Mouse (Mus musculus): ENCODE measurements around the gene Ttc28. TPM values are rescaled to one million over a fixed set of nuclear protein-coding genes. Genes with fewer than 3 reads are reported as not detected.

Ttc28 gene
- polyA plus RNA-seq, 1 experiment: 7.4 TPM

DNA sequence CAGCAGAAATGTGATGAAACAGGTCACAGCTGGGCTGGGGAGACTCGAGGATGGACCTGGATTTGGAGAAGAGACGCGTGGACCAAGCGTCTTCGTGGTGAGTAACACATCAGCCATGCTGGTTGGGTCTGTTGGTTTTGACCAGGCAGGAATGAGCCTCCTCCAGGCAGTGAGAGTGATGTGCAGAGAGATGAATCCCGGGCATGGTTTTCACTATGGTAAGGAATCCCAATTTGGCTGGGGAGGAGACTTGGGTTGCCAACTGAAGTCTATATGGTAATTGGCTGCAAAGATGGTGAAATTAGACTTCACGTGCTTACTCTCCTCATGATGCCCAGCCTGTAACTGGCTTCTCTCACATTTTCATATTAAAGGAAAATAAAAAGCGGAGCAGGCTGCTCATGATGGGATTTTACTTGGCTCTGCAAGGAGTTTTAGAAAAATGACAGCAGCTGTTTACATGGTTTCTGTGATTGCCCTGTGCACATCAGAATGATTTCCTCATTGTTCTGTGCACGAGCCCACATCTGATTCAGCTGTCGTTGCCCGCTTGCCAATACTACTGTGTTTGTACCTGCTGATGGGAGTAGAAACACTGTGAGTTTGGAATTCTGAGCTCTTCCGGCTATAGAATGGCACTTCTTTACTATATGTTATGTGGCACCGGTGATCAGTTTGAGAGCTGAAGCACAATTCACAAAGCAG lies 117.4 kb downstream of the Ttc28 start:
- Histone ChIP-seq H3K27ac (ENCODE audit: control insufficient read depth, insufficient read depth, low read depth, low read length, poor library complexity) (no peak overlapping the region), H3K4me1 (ENCODE audit: control insufficient read depth, insufficient read depth, low read length) (no peaks in the 10 kb centered on the region), H3K4me3 (replicated peaks; ENCODE audit: control insufficient read depth, low read depth, low read length) (no peak overlapping the region)
- 84% methylated on average over 13 of the region's 13 CpGs for WGBS
- TF ChIP-seq POLR2A (IDR thresholded peaks at IDR 0.05; ENCODE audit: borderline replicate concordance, control insufficient read depth, low read depth, low read length) (no peak), CTCF (IDR thresholded peaks at IDR 0.05; ENCODE audit: control insufficient read depth, insufficient read depth, low read length) (no peak)

DNA sequence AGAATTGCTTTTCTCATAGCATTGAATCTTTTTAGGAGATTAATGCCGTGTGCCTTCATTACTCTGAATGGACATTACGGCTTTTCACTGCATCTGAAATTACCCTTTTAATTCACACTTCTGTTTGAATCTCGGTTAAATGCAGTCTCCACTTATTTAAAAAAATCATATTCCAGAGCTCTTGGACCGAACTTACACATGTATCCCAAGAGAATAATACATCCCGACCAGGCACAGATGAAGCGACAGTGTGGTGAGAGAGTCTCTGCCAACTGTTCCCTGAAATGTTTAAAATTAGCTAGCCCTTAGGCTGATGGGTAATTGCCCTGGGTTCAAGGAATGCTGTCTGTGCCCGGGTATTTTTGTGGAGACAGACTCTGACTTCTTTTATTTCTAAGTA lies 118.1 kb downstream of the Ttc28 start:
- H3K27ac ChIP-seq (ENCODE audit: control insufficient read depth, insufficient read depth, low read depth, low read length, poor library complexity): no peak overlapping the region
- no peak overlapping the region for H3K4me3 ChIP-seq (replicated peaks; ENCODE audit: control insufficient read depth, low read depth, low read length)
- H3K4me1 ChIP-seq (ENCODE audit: control insufficient read depth, insufficient read depth, low read length): no peaks in the 10 kb centered on the region
- TF ChIP-seq CTCF (IDR thresholded peaks at IDR 0.05; ENCODE audit: control insufficient read depth, insufficient read depth, low read length): no peak
- no peak for TF ChIP-seq POLR2A (IDR thresholded peaks at IDR 0.05; ENCODE audit: borderline replicate concordance, control insufficient read depth, low read depth, low read length)
- WGBS: 79% methylated on average over 7 of the region's 7 CpGs

DNA sequence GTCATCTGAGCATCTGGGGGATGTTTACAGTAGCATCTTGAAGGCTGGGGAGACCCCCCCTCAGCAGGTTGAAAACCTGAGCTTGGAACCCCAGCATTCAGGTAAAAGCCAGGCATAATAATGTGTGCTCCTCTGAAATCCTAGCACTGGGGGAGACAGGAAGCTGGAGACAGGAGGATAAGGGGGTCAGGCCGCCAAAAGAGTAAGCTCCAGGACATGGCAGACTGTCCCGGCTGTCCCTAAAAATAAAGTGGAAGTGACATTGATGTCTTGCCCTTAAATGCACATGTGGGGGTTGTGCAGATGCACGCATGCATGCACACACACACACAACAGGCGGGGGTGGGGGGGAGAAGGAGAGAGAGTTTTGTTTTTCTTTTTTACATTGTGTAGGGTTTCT lies 118.7 kb downstream of the Ttc28 start:
- H3K4me3 ChIP-seq (replicated peaks; ENCODE audit: control insufficient read depth, low read depth, low read length): no peak overlapping the region
- H3K27ac ChIP-seq (ENCODE audit: control insufficient read depth, insufficient read depth, low read depth, low read length, poor library complexity): no peak overlapping the region
- TF ChIP-seq POLR2A (IDR thresholded peaks at IDR 0.05; ENCODE audit: borderline replicate concordance, control insufficient read depth, low read depth, low read length): no peak
- no peak for TF ChIP-seq CTCF (IDR thresholded peaks at IDR 0.05; ENCODE audit: control insufficient read depth, insufficient read depth, low read length)
- H3K4me1 ChIP-seq (ENCODE audit: control insufficient read depth, insufficient read depth, low read length): no peaks in the 10 kb centered on the region
- 74% methylated on average over 4 of the region's 4 CpGs for WGBS

DNA sequence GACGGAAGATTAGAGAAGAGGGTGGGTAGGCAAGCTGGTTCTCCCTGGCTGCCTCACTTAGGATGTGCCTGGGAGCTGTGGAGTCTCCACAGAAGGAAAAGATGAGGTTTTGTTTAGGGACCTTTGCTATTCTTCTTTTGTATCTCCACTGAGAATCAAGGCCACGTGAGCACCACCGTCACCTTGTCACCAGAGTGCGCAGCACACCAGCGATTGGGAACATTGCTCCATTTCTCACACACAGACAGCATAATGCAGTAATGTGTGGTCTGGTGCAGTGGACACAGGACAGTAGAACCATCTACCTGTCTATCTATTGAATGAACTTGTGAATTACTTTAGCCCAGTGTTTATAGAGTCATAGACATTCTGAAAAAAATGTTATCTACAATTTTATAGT lies 121.3 kb downstream of the Ttc28 start:
- WGBS: 80% methylated on average over 5 of the region's 5 CpGs
- Histone ChIP-seq H3K27ac (ENCODE audit: control insufficient read depth, insufficient read depth, low read depth, low read length, poor library complexity) (no peak overlapping the region), H3K4me1 (ENCODE audit: control insufficient read depth, insufficient read depth, low read length) (no peaks in the 10 kb centered on the region), H3K4me3 (replicated peaks; ENCODE audit: control insufficient read depth, low read depth, low read length) (no peak overlapping the region)
- TF ChIP-seq CTCF (IDR thresholded peaks at IDR 0.05; ENCODE audit: control insufficient read depth, insufficient read depth, low read length) (peak; percentile 45; the same call in 1 of the 2 replicates), POLR2A (IDR thresholded peaks at IDR 0.05; ENCODE audit: borderline replicate concordance, control insufficient read depth, low read depth, low read length) (no peak)

DNA sequence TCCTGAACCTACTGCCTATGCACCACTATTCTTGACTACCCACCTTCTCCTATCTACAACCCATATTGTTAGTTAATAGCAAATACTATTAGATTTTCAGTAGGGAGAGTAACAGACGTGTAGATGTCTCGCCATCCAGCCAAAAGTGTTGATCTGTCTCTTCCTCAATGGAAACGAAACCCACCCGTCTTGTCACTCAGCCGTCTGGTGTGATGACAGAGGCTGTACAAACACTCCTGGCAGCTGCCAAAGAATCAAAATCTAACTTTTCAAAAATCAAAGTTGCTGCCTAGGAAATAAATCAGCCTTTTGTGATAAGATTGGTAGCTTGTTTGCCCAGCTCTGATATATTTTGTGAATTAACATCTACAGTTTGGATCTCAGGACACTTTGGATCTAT lies 123.6 kb downstream of the Ttc28 start:
- H3K27ac ChIP-seq (ENCODE audit: control insufficient read depth, insufficient read depth, low read depth, low read length, poor library complexity): no peak overlapping the region
- H3K4me3 ChIP-seq (replicated peaks; ENCODE audit: control insufficient read depth, low read depth, low read length): no peak overlapping the region
- TF ChIP-seq CTCF (IDR thresholded peaks at IDR 0.05; ENCODE audit: control insufficient read depth, insufficient read depth, low read length): no peak
- H3K4me1 ChIP-seq (ENCODE audit: control insufficient read depth, insufficient read depth, low read length): no peaks in the 10 kb centered on the region
- 83% methylated on average over 5 of the region's 5 CpGs for WGBS

DNA sequence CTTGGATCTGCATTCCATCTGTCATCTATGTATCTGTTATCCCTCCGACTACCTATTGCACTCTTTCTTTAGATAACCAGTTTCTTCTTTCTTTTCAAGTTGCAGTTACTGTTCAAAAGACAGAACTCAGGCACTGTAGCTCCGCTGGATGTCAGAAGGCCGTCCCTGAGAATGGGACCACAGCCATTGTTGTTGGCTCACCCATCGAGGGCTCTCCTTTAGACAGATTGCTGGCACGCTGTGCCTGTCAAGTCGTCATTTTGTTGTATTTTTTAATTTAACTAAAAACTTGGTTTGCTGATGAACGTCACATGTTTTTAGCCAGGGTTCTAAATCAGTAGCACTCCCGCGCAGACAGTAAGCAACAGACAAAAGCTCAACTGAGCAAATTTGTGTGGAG lies 124.1 kb downstream of the Ttc28 start:
- 84% methylated on average over 9 of the region's 9 CpGs for WGBS
- Histone ChIP-seq H3K4me3 (replicated peaks; ENCODE audit: control insufficient read depth, low read depth, low read length) (no peak overlapping the region), H3K4me1 (ENCODE audit: control insufficient read depth, insufficient read depth, low read length) (no peaks in the 10 kb centered on the region), H3K27ac (ENCODE audit: control insufficient read depth, insufficient read depth, low read depth, low read length, poor library complexity) (no peak overlapping the region)
- TF ChIP-seq CTCF (IDR thresholded peaks at IDR 0.05; ENCODE audit: control insufficient read depth, insufficient read depth, low read length): no peak
- TF ChIP-seq POLR2A (IDR thresholded peaks at IDR 0.05; ENCODE audit: borderline replicate concordance, control insufficient read depth, low read depth, low read length): no peak

DNA sequence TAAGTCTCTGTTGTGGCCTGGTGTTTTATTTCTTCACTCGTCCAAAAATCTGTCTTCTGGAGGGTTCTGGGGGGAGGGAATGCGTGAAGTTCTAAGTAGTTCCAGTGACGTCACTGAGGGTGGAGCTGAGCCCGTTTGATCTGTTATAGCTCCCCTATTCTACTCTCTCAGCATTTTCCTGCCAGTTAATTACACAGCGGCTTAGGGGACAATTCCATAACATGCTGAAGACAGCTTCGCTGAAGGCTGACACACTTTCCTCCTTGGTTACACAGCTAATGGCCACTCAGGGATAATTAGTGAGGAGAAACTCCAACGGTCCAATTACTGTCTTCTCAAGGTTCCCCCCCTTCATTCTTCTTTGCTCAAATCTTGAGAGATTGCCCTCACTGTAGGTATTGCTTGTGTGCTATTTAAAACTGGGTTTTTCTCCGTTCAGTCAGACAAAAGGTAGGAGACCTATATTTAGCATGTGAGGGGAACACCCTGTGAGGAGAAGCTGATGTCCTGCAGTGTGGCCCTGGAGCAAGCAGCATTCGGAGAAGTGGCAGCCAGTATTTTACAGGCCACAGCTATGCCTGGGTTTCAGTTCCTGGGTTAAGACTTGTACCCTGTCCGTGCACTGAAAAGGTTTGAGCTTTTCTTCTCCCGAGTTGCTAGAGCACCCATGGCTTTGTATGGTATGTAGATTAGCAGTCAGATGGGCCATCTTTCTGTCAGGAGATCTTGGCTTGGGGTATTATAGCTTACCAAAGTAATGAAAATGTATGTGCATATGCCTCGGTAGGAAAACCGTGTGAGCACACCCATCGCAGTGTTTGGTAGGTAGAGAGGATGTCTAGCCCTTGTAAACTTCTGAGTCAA lies 126.9 kb downstream of the Ttc28 start:
- Histone ChIP-seq H3K4me1 (ENCODE audit: control insufficient read depth, insufficient read depth, low read length) (no peaks in the 10 kb centered on the region), H3K4me3 (replicated peaks; ENCODE audit: control insufficient read depth, low read depth, low read length) (no peak overlapping the region), H3K27ac (ENCODE audit: control insufficient read depth, insufficient read depth, low read depth, low read length, poor library complexity) (no peak overlapping the region)
- WGBS: 77% methylated on average over 14 of the region's 14 CpGs
- TF ChIP-seq POLR2A (IDR thresholded peaks at IDR 0.05; ENCODE audit: borderline replicate concordance, control insufficient read depth, low read depth, low read length) (no peak), CTCF (IDR thresholded peaks at IDR 0.05; ENCODE audit: control insufficient read depth, insufficient read depth, low read length) (no peak)

DNA sequence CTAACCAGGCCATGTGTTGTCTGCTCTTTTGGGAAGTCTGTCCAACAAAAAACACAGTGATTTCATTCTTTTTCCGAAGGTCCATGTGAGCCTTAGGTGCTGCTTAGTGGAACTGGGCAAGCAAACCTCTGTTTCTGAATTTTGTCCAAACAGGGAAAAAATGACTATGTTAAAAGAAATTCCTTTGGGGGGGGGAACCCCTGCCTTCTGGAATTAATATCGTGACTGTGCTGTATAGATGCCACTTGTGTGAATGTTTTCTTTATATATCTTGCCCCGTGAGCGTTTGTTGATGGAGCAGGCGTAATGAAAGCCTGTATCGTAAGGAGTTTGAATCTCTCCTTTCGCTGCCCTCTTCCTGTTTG lies 127.5 kb downstream of the Ttc28 start:
- no peak overlapping the region for H3K27ac ChIP-seq (ENCODE audit: control insufficient read depth, insufficient read depth, low read depth, low read length, poor library complexity)
- no peak for TF ChIP-seq CTCF (IDR thresholded peaks at IDR 0.05; ENCODE audit: control insufficient read depth, insufficient read depth, low read length)
- no peak for TF ChIP-seq POLR2A (IDR thresholded peaks at IDR 0.05; ENCODE audit: borderline replicate concordance, control insufficient read depth, low read depth, low read length)
- WGBS: 82% methylated on average over 7 of the region's 7 CpGs
- no peak overlapping the region for H3K4me3 ChIP-seq (replicated peaks; ENCODE audit: control insufficient read depth, low read depth, low read length)
- H3K4me1 ChIP-seq (ENCODE audit: control insufficient read depth, insufficient read depth, low read length): no peaks in the 10 kb centered on the region
